ENCODE assay signal across 14 mouse cellular contexts in genomic region chr6:59255909-59256308, GRCm38 (mm10). TPM values are rescaled to one million over a fixed set of nuclear protein-coding genes. Genes with fewer than 3 reads are reported as not detected.
DNase-seq lines count a peak whose midpoint lies in the region; ATAC-seq and TF ChIP-seq lines count a peak whose summit lies in the region.
"Had no signal": no experiment of that assay in that cellular context is flagged by ENCODE, and none has a peak within 500 bp of the region (broad histone marks: within the 10 kb centered on the region; RNA-seq: fewer than 3 reads in every experiment).

No protein-coding gene starts in this region.

- no peaks in the 10 kb centered on the region for H3K9me3 ChIP-seq in midbrain, postnatal 0 days (ENCODE audit: low read length)
- no peaks in the 10 kb centered on the region for H3K9me3 ChIP-seq in midbrain, embryonic 14.5 days (ENCODE audit: control insufficient read depth, low read length)
- H3K9me3 ChIP-seq in midbrain, embryonic 15.5 days: no peaks in the 10 kb centered on the region
- H3K9me3 ChIP-seq: hindbrain, embryonic 15.5 days; liver, embryonic 13.5 days had no signal

- H3K4me1 ChIP-seq in midbrain, postnatal 0 days (ENCODE audit: insufficient read depth, low read length): no peaks in the 10 kb centered on the region
- no peaks in the 10 kb centered on the region for H3K4me1 ChIP-seq in midbrain, embryonic 14.5 days (ENCODE audit: control insufficient read depth, insufficient read depth, low read length)
- H3K4me1 ChIP-seq in midbrain, embryonic 15.5 days: no peaks in the 10 kb centered on the region
- H3K4me1 ChIP-seq: hindbrain, embryonic 15.5 days; liver, embryonic 13.5 days had no signal

- no peak overlapping the region for H3K4me2 ChIP-seq in midbrain, postnatal 0 days (ENCODE audit: low read depth, low read length, poor library complexity, severe bottlenecking)
- H3K4me2 ChIP-seq in midbrain, embryonic 14.5 days (ENCODE audit: low read length): no peak overlapping the region
- no peak overlapping the region for H3K4me2 ChIP-seq in midbrain, embryonic 15.5 days
- H3K4me2 ChIP-seq: hindbrain, embryonic 15.5 days; liver, embryonic 13.5 days had no signal

- H3K27me3 ChIP-seq in midbrain, postnatal 0 days (ENCODE audit: insufficient read depth, low read length): no peaks in the 10 kb centered on the region
- H3K27me3 ChIP-seq in midbrain, embryonic 14.5 days (ENCODE audit: control insufficient read depth, insufficient read depth, low read length): no peaks in the 10 kb centered on the region
- H3K27me3 ChIP-seq in midbrain, embryonic 15.5 days (replicated peaks): no peaks in the 10 kb centered on the region
- H3K27me3 ChIP-seq: hindbrain, embryonic 15.5 days; liver, embryonic 13.5 days had no signal

- H3K9ac ChIP-seq in midbrain, postnatal 0 days (replicated peaks; ENCODE audit: low read length, poor library complexity, severe bottlenecking): no peak overlapping the region
- no peak overlapping the region for H3K9ac ChIP-seq in midbrain, embryonic 14.5 days (replicated peaks; ENCODE audit: low read length)
- H3K9ac ChIP-seq in midbrain, embryonic 15.5 days: no peak overlapping the region
- H3K9ac ChIP-seq: hindbrain, embryonic 15.5 days; liver, embryonic 13.5 days had no signal

- ATAC-seq in frontal cortex, adult (ENCODE audit: low TSS enrichment): peak; percentile 52
- ATAC-seq in midbrain, postnatal 0 days (ENCODE audit: low FRiP score): no peak
- no peak for ATAC-seq in midbrain, embryonic 14.5 days (ENCODE audit: low FRiP score, low TSS enrichment)
- ATAC-seq in erythroblast, adult 5-6 weeks (replicated peaks; ENCODE audit: low FRiP score, poor library complexity, severe bottlenecking): no peak
- ATAC-seq in midbrain, embryonic 15.5 days (replicated peaks): no peak

- no peak for DNase-seq in frontal cortex, postnatal 10 days (ENCODE audit: low spot score in 2 of 2)
- DNase-seq in midbrain, postnatal 0 days (ENCODE audit: low spot score): peak; percentile 11
- no peak for DNase-seq in midbrain, embryonic 14.5 days
- peak; percentile 65 for DNase-seq in gastrocnemius, postnatal 25 days
- DNase-seq in skeletal muscle tissue, adult 2 months (ENCODE audit: low read depth, low spot score): peak; percentile 68
- DNase-seq: cerebellum, adult 11 months; liver, embryonic 13.5 days; thymus, postnatal 4 days had no signal

- TF ChIP-seq CTCF in midbrain, postnatal 0 days (IDR thresholded peaks at IDR 0.05): no peak

- H3K36me3 ChIP-seq in midbrain, postnatal 0 days (ENCODE audit: insufficient read depth, low read length): no peaks in the 10 kb centered on the region
- H3K36me3 ChIP-seq in midbrain, embryonic 14.5 days (ENCODE audit: control insufficient read depth, insufficient read depth, low read length): no peaks in the 10 kb centered on the region
- H3K36me3 ChIP-seq in midbrain, embryonic 15.5 days (replicated peaks): no peaks in the 10 kb centered on the region
- H3K36me3 ChIP-seq: hindbrain, embryonic 15.5 days; liver, embryonic 13.5 days had no signal

- WGBS in midbrain, postnatal 0 days: 81% methylated on average over 1 of the region's 1 CpGs
- 94% methylated on average over 1 of the region's 1 CpGs for WGBS in midbrain, embryonic 14.5 days
- WGBS in midbrain, embryonic 15.5 days: 88% methylated on average over 1 of the region's 1 CpGs

- H3K27ac ChIP-seq in midbrain, postnatal 0 days (ENCODE audit: low read depth, low read length): no peak overlapping the region
- H3K27ac ChIP-seq in midbrain, embryonic 14.5 days (replicated peaks; ENCODE audit: low read depth, low read length): no peak overlapping the region
- no peak overlapping the region for H3K27ac ChIP-seq in midbrain, embryonic 15.5 days
- H3K27ac ChIP-seq: hindbrain, embryonic 15.5 days; layer of hippocampus, adult 2 months; liver, embryonic 13.5 days; stomach, postnatal 0 days had no signal

- no peak overlapping the region for H3K4me3 ChIP-seq in midbrain, postnatal 0 days (ENCODE audit: low read depth, low read length)
- no peak overlapping the region for H3K4me3 ChIP-seq in midbrain, embryonic 14.5 days (replicated peaks; ENCODE audit: low read depth, low read length)
- H3K4me3 ChIP-seq in midbrain, embryonic 15.5 days: no peak overlapping the region
- H3K4me3 ChIP-seq: hindbrain, embryonic 15.5 days; layer of hippocampus, adult 2 months; liver, embryonic 13.5 days had no signal

RNA-seq across cellular contexts. Expression of gene Tigd2, which starts 47.2 kb away (rescaled TPM):
- 10.0 and 15.3 TPM in 2 replicates for total RNA-seq in midbrain, postnatal 0 days (2014; rRNA removed)
- 13.2 and 13.7 TPM in 2 replicates for polyA plus RNA-seq in midbrain, postnatal 0 days (2015; fragmentation: Nextera tagmentation; extraction: Ambion mirVana)
- 12.1 and 13.6 TPM in 2 replicates for polyA plus RNA-seq in midbrain, embryonic 14.5 days (2014; fragmentation: Nextera tagmentation; extraction: Ambion mirVana)
- total RNA-seq in gastrocnemius, postnatal 25 days (2021): 1 to 10 TPM; 8.5 to 9.1 TPM
- total RNA-seq in erythroblast, adult 5-6 weeks (2015; ENCODE audit: low replicate concordance): 1.5 and 3.8 TPM in 2 replicates
- total RNA-seq in erythroblast, adult 5-6 weeks (2017; ENCODE audit: low replicate concordance): 4.9 and 5.6 TPM in 2 replicates
- polyA plus RNA-seq in midbrain, embryonic 15.5 days (2015; fragmentation: Nextera tagmentation; extraction: Ambion mirVana): 11.5 TPM in 2 replicates

Comparison
In these comparisons a context has a peak if more than half of its experiments do, and no peak if none do; other contexts are left out.
1. DNase-seq: peak in midbrain, postnatal 0 days (single experiment), gastrocnemius, postnatal 25 days (single experiment) and skeletal muscle tissue, adult 2 months (single experiment); none in frontal cortex, postnatal 10 days (0 of 2) and midbrain, embryonic 14.5 days (single experiment).